Mouse (Mus musculus) T-cell, adult 2 months (primary cell): ENCODE measurements around the gene Pigm.

ENCODE experiments used
- DNase-seq: peaks from one replicate; pipeline ENCODE4 v3.0.0; 2022; ENCODE audit warnings: low spot score

The Pigm gene

GRCm38 (mm10) chr1:172413491-172414230 lies 37.3 kb downstream of the Pigm start:
- DNase-seq: no peak

- no peak for DNase-seq
These were observed 37.9 kb downstream of the Pigm start for GRCm38 (mm10) chr1:172414231-172414585.

- no peak for DNase-seq
These were observed 38.7 kb downstream of the Pigm start for GRCm38 (mm10) chr1:172415061-172415460.

- DNase-seq: no peak
These were observed 41.8 kb downstream of the Pigm start for GRCm38 (mm10) chr1:172418173-172418572.

- DNase-seq: no peak
These were observed 42.3 kb downstream of the Pigm start for GRCm38 (mm10) chr1:172418642-172419041.

- no peak for DNase-seq
These were observed 43.8 kb downstream of the Pigm start for GRCm38 (mm10) chr1:172420181-172420580.

GRCm38 (mm10) chr1:172423393-172423792 lies 47.0 kb downstream of the Pigm start:
- no peak for DNase-seq

GRCm38 (mm10) chr1:172426419-172426818 lies 50.1 kb downstream of the Pigm start:
- no peak for DNase-seq

- no peak for DNase-seq
These were observed 51.5 kb downstream of the Pigm start for GRCm38 (mm10) chr1:172427841-172428240.

- DNase-seq: no peak
These were observed 52.3 kb downstream of the Pigm start for GRCm38 (mm10) chr1:172428614-172429013.

- DNase-seq: no peak
These were observed 54.4 kb downstream of the Pigm start for GRCm38 (mm10) chr1:172430731-172431220.

GRCm38 (mm10) chr1:172431836-172432586 lies 55.7 kb downstream of the Pigm start:
- DNase-seq: no peak

- no peak for DNase-seq
These were observed 56.2 kb downstream of the Pigm start for GRCm38 (mm10) chr1:172432587-172432955.

GRCm38 (mm10) chr1:172433012-172433850 lies 56.9 kb downstream of the Pigm start:
- no peak for DNase-seq
